Mouse (Mus musculus) limb, embryonic 12.5 days (tissue): ENCODE measurements around the gene Dcbld1. TPM values are rescaled to one million over a fixed set of nuclear protein-coding genes. Genes with fewer than 3 reads are reported as not detected.

Experiments used
- ATAC-seq: fragments of 200-750 bp; cut with Nextera tagmentation; 2 replicates; pipeline ENCODE4 v1.8.0; 2017; ENCODE audit warnings: low read depth, moderate TSS enrichment; ENCODE audit not compliant: insufficient number of reproducible peaks, insufficient read depth, low FRiP score, low TSS enrichment
- H3K27ac ChIP-seq: fragments of 300-500 bp; sonication (generic); 2 replicates; pipeline ENCODE4 v1.5.1; 2016; ENCODE audit warnings: mild to moderate bottlenecking, moderate library complexity
- H3K27me3 ChIP-seq: fragments of 300-500 bp; sonication (generic); 2 replicates; pipeline ENCODE4 v1.6.1; 2016; ENCODE audit warnings: mild to moderate bottlenecking, moderate library complexity
- H3K36me3 ChIP-seq: fragments of 300-500 bp; sonication (generic); 2 replicates; pipeline ENCODE4 v1.6.1; 2016; ENCODE audit warnings: mild to moderate bottlenecking, moderate library complexity
- H3K4me1 ChIP-seq: fragments of 300-500 bp; sonication (generic); replicated peaks from 2 replicates; pipeline ENCODE4 v1.6.1; 2016
- H3K4me2 ChIP-seq: fragments of 300-500 bp; sonication (generic); 2 replicates; pipeline ENCODE4 v1.6.1; 2016; ENCODE audit warnings: mild to moderate bottlenecking, moderate library complexity
- H3K4me3 ChIP-seq: fragments of 300-500 bp; sonication (generic); replicated peaks from 2 replicates; pipeline ENCODE4 v1.5.1; 2016; ENCODE audit warnings: mild to moderate bottlenecking
- H3K9ac ChIP-seq: fragments of 300-500 bp; sonication (generic); replicated peaks from 2 replicates; pipeline ENCODE4 v1.6.1; 2016; ENCODE audit warnings: mild to moderate bottlenecking, moderate library complexity
- H3K9me3 ChIP-seq: fragments of 300-500 bp; sonication (generic); 2 replicates; pipeline ENCODE4 v1.6.1; 2016; ENCODE audit warnings: mild to moderate bottlenecking, moderate library complexity
- WGBS: fragments of 180-500 bp; shearing (Covaris S2); methylation state at CpG from one replicate; pipeline ENCODE4 v1.1.7; 2016; 5-methylcytosine and 5-hydroxymethylcytosine counted together
- polyA plus RNA-seq: library from polyadenylated mRNA; unstranded; fragments of >200 nt; fragmentation: Nextera tagmentation; extraction: Ambion mirVana; gene quantifications from 2 replicates; pipeline ENCODE4 v1.2.1, GENCODE M21; 2016

Dcbld1 gene
- polyA plus RNA-seq: 28.9 and 29.0 TPM in 2 replicates

DNA sequence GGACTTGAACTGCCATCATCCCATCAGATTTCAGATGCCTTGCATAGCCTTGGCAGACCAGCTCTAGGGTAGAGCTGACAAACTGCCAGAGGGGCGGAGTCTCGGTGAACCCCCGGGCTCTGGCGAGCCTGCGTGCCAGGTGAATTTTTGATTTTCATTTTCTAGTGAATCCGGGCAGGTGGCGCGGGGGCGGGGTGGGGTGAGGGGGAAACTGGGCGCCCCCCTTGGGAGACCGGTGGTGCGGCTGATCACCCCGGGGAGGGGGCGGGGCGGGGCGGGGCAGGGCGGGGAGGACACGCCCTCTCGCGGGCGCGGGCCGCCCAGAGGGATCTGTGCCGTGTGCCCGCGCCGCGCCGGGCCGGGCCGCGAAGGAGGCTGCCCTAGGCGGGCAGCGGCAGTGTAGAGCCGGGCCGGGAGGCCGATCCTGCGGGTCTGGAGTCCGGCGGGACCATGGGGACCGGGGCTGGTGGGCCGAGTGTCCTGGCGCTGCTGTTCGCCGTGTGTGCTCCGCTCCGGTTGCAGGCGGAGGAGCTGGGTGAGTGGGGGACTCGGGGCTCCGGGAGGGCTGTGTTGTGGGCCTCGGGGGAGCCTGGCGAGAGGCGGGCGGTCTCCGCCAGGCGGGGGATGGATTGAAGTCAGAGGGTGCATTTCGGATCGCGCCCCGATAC is at the start of gene Dcbld1:
Gene Dcbld1, plus strand, starts transcription at position 319 of the 668 bp plus-strand sequence.
- Histone ChIP-seq H3K36me3 (no peaks in the 10 kb centered on the region), H3K9me3 (no peaks in the 10 kb centered on the region), H3K4me1 (peaks cover 19% of the 10 kb centered on the region), H3K27me3 (no peaks in the 10 kb centered on the region), H3K4me2 (peak within 1 kb of the TSS; percentile 76), H3K9ac (peak within 1 kb of the TSS; percentile 92), H3K4me3 (peak within 1 kb of the TSS; percentile 80), H3K27ac (peak within 1 kb of the TSS; percentile 78)
- peak; percentile 91 for ATAC-seq
- under 1% methylated on average over 44 of the region's 60 CpGs for WGBS

GRCm38 (mm10) chr10:52185900-52186299 is 47.5 kb upstream of the Dcbld1 start:
- WGBS: 83% methylated on average over 4 of the region's 4 CpGs
- H3K9me3 ChIP-seq: no peaks in the 10 kb centered on the region
- H3K4me3 ChIP-seq: no peak overlapping the region

GRCm38 (mm10) chr10:52194957-52195852 is 38.2 kb upstream of the Dcbld1 start, which contains the start of gene Ros1:
Gene Ros1, minus strand, starts transcription at chr10:52195244.
- no peaks in the 10 kb centered on the region for H3K36me3 ChIP-seq
- H3K4me3 ChIP-seq: no peak within 1 kb of the TSS
- 76% methylated on average over 7 of the region's 7 CpGs for WGBS
- H3K27me3 ChIP-seq: no peaks in the 10 kb centered on the region
- no peak within 1 kb of the TSS for H3K27ac ChIP-seq
- ATAC-seq: no peak
- H3K4me1 ChIP-seq: no peaks in the 10 kb centered on the region
- no peak within 1 kb of the TSS for H3K9ac ChIP-seq
- no peak within 1 kb of the TSS for H3K4me2 ChIP-seq
- H3K9me3 ChIP-seq: no peaks in the 10 kb centered on the region

More at GRCm38 (mm10) chr10:52185900-52186299, 47.5 kb upstream of the Dcbld1 start:
- H3K27me3 ChIP-seq: no peaks in the 10 kb centered on the region
- H3K36me3 ChIP-seq: no peaks in the 10 kb centered on the region
- no peak overlapping the region for H3K9ac ChIP-seq
- H3K4me1 ChIP-seq: no peaks in the 10 kb centered on the region
- H3K27ac ChIP-seq: no peak overlapping the region
- no peak for ATAC-seq
- no peak overlapping the region for H3K4me2 ChIP-seq

- H3K27ac ChIP-seq: no peak overlapping the region
- H3K36me3 ChIP-seq: no peaks in the 10 kb centered on the region
- 86% methylated on average over 2 of the region's 2 CpGs for WGBS
- no peak overlapping the region for H3K4me3 ChIP-seq
- H3K4me2 ChIP-seq: no peak overlapping the region
- H3K27me3 ChIP-seq: no peaks in the 10 kb centered on the region
- no peaks in the 10 kb centered on the region for H3K9me3 ChIP-seq
- H3K4me1 ChIP-seq: no peaks in the 10 kb centered on the region
- H3K9ac ChIP-seq: no peak overlapping the region
- ATAC-seq: no peak
Observed at GRCm38 (mm10) chr10:52204006-52204405, 29.4 kb upstream of the Dcbld1 start.

DNA sequence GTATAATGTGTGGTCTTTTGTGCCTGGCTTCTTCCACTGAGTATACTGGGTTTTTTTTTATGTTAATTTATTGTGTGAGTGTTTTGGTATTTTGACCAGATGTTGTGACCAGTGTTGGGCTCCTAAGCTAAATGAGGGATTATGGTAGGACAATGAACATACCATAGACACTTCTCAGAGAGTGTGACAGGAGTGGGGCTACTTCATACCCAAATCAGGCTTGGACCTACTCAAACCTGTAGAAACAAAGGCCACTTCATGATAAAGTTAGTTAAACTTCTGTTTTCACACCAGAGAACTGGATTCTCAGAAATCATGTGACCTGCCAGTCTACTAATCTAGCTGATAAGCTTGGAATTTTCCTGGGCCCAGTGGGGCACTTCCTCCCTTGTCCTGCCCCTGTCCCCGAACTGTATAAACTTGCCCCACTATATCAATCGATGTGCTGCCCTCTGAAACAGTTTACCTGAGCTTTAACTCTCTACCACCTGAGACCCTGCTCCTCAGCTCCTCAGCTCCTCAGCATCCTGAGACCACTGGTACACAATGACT is 18.1 kb upstream of the Dcbld1 start:
- Histone ChIP-seq H3K36me3 (no peaks in the 10 kb centered on the region), H3K27me3 (no peaks in the 10 kb centered on the region), H3K4me1 (no peaks in the 10 kb centered on the region), H3K4me3 (no peak overlapping the region), H3K4me2 (no peak overlapping the region), H3K9ac (no peak overlapping the region), H3K9me3 (no peaks in the 10 kb centered on the region), H3K27ac (no peak overlapping the region)
- 68% methylated on average over 2 of the region's 2 CpGs for WGBS
- no peak for ATAC-seq

DNA sequence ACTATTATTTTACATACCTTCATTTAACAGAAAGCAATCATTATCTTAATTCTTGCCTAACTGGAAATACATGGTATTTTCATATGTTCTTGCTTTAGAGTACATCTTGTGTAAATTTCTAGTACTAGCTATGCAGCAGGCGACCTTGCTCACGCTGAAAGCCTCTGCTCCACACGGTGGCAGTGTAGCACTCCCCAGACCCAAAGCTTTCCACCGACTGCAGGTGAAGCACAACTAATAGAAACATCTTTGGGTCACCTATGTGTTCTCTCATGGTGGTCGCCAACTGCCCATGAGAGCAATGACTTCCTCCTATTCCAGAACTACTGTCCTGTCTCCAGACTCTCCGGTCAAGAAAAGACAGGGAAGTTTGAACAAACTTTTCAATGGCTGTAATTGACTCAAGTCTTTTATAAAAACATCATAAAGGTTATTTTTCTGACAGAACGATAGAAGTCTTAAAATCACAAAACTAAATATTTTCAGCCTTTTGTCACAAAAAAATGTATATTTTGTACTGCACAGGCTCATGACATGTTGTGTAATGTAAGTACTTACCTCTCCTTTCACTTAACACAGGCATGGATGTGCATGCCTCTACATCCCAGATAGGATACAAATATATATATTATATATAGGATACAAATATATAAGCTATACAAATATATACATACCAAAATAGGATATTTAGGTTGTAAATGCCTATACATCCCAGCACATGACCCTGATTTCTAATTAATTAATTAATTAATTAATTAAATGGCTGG is 16.4 kb upstream of the Dcbld1 start:
- ATAC-seq: no peak
- H3K27ac ChIP-seq: no peak overlapping the region
- no peaks in the 10 kb centered on the region for H3K36me3 ChIP-seq
- no peak overlapping the region for H3K9ac ChIP-seq
- H3K9me3 ChIP-seq: no peaks in the 10 kb centered on the region
- H3K4me1 ChIP-seq: no peaks in the 10 kb centered on the region
- no peak overlapping the region for H3K4me2 ChIP-seq
- H3K4me3 ChIP-seq: no peak overlapping the region
- H3K27me3 ChIP-seq: no peaks in the 10 kb centered on the region
- 27% methylated on average over 7 of the region's 7 CpGs for WGBS

- Histone ChIP-seq H3K4me1 (no peaks in the 10 kb centered on the region), H3K36me3 (no peaks in the 10 kb centered on the region), H3K4me2 (no peak overlapping the region), H3K4me3 (no peak overlapping the region), H3K9me3 (no peaks in the 10 kb centered on the region), H3K27me3 (no peaks in the 10 kb centered on the region), H3K9ac (no peak overlapping the region), H3K27ac (no peak overlapping the region)
- WGBS: 55% methylated on average over 7 of the region's 7 CpGs
- no peak; the same call in 1 of the 2 replicates for ATAC-seq
Observed at GRCm38 (mm10) chr10:52217564-52217934, 15.9 kb upstream of the Dcbld1 start.

DNA sequence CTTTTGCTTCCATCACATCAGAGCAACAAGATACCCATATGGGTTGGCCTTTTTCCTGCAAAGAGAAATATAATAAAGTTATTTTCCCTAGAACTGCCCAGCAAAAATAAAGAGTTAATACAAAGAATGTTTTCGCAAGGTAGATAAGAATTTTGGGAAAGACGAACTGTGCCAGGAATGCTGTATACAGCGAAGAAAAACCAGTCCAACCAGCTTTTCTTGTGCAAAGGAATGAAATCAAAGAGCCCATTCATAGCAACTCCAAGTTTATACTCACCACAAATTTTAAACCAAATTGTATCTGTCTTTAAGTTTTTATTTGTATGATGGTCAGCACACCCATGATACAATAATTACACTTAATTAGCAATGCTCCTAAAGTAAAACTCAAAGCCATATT is 13.8 kb upstream of the Dcbld1 start:
- no peaks in the 10 kb centered on the region for H3K4me1 ChIP-seq
- no peak overlapping the region for H3K27ac ChIP-seq
- no peak overlapping the region for H3K4me2 ChIP-seq
- H3K36me3 ChIP-seq: no peaks in the 10 kb centered on the region
- no peak overlapping the region for H3K4me3 ChIP-seq
- no peak for ATAC-seq
- WGBS: 80% methylated on average over 3 of the region's 3 CpGs
- H3K9ac ChIP-seq: no peak overlapping the region
- H3K9me3 ChIP-seq: no peaks in the 10 kb centered on the region
- H3K27me3 ChIP-seq: no peaks in the 10 kb centered on the region

GRCm38 (mm10) chr10:52232196-52233176 is 933 bp upstream of the Dcbld1 start:
- WGBS: 11% methylated on average over 21 of the region's 21 CpGs
- peak overlapping the region; percentile 80 for H3K4me3 ChIP-seq
- H3K9ac ChIP-seq: no peak overlapping the region
- no peaks in the 10 kb centered on the region for H3K36me3 ChIP-seq
- peaks cover 19% of the 10 kb centered on the region for H3K4me1 ChIP-seq
- peak; percentile 32; the same call in 1 of the 2 replicates for ATAC-seq
- no peak overlapping the region for H3K27ac ChIP-seq
- H3K27me3 ChIP-seq: no peaks in the 10 kb centered on the region
- no peaks in the 10 kb centered on the region for H3K9me3 ChIP-seq
- peak overlapping the region; percentile 76 for H3K4me2 ChIP-seq
